Mouse (Mus musculus) heart, embryonic 10.5 days (tissue): ENCODE data around the gene Gsg1l. TPM values are rescaled to one million over a fixed set of nuclear protein-coding genes. Genes with fewer than 3 reads are reported as not detected.

Source experiments
- DNase-seq: peaks from one replicate; pipeline ENCODE4 v3.0.0-alpha.2; 2017; ENCODE audit warnings: low spot score
- H3K27ac ChIP-seq: fragments of 300-500 bp; sonication (generic); 2 replicates; pipeline ENCODE4 v1.5.1; 2016; ENCODE audit warnings: mild to moderate bottlenecking
- H3K27me3 ChIP-seq: fragments of 300-500 bp; sonication (generic); 2 replicates; pipeline ENCODE4 v1.6.1; 2016; ENCODE audit warnings: mild to moderate bottlenecking; ENCODE audit not compliant: poor library complexity, insufficient read depth, severe bottlenecking
- H3K36me3 ChIP-seq: fragments of 300-500 bp; sonication (generic); 2 replicates; pipeline ENCODE4 v1.6.1; 2016; ENCODE audit warnings: mild to moderate bottlenecking, moderate library complexity
- H3K4me1 ChIP-seq: fragments of 300-500 bp; sonication (generic); 2 replicates; pipeline ENCODE4 v1.6.1; 2016; ENCODE audit warnings: mild to moderate bottlenecking
- H3K4me3 ChIP-seq: fragments of 300-500 bp; sonication (generic); 2 replicates; pipeline ENCODE4 v1.5.1; 2016; ENCODE audit warnings: mild to moderate bottlenecking, moderate library complexity
- H3K9me3 ChIP-seq: fragments of 300-500 bp; sonication (generic); 2 replicates; pipeline ENCODE4 v1.6.1; 2016; ENCODE audit warnings: mild to moderate bottlenecking, moderate library complexity
- whole genome bisulfite sequencing: fragments of 180-500 bp; shearing (Covaris S2); methylation state at CpG from one replicate; pipeline ENCODE4 v1.1.7; 2016; 5-methylcytosine and 5-hydroxymethylcytosine counted together
- polyA plus RNA-seq: library from polyadenylated mRNA; unstranded; fragments of >200 nt; fragmentation: Nextera tagmentation; extraction: Ambion mirVana; gene quantifications from 2 replicates; pipeline ENCODE4 v1.2.1, GENCODE M21; 2016

The Gsg1l gene
- polyA plus RNA-seq, 1 experiment from 2014 or later = 3.1 TPM

GRCm38 (mm10) chr7:125886116-125886680 lies 196.0 kb downstream of the Gsg1l start:
- Histone ChIP-seq H3K4me3 (no peak overlapping the region), H3K9me3 (no peaks in the 10 kb centered on the region), H3K27ac (no peak overlapping the region), H3K27me3 (no peaks in the 10 kb centered on the region), H3K36me3 (no peaks in the 10 kb centered on the region), H3K4me1 (peaks cover 42% of the 10 kb centered on the region)
- 61% methylated on average over 4 of the region's 4 CpGs for WGBS
- no peak for DNase-seq

- WGBS = 79% methylated on average over 2 of the region's 2 CpGs
- Histone ChIP-seq H3K9me3 (no peaks in the 10 kb centered on the region), H3K36me3 (no peaks in the 10 kb centered on the region), H3K27me3 (no peaks in the 10 kb centered on the region), H3K4me1 (peaks cover 43% of the 10 kb centered on the region), H3K27ac (0 out of 2 replicates have a peak overlapping the region, but pooled peaks have one; percentile 8), H3K4me3 (no peak overlapping the region)
- no peak for DNase-seq
Observed at GRCm38 (mm10) chr7:125883232-125883631, 199.0 kb downstream of the Gsg1l start.

- Histone ChIP-seq H3K4me3 (no peak overlapping the region), H3K27ac (0 out of 2 replicates have a peak overlapping the region, but pooled peaks have one; percentile 52), H3K36me3 (no peaks in the 10 kb centered on the region), H3K27me3 (peaks cover 5% of the 10 kb centered on the region; the same call in 1 of the 2 replicates), H3K4me1 (peaks cover 45% of the 10 kb centered on the region), H3K9me3 (no peaks in the 10 kb centered on the region)
- no peak for DNase-seq
- 48% methylated on average over 4 of the region's 4 CpGs for WGBS
Observed at GRCm38 (mm10) chr7:125878040-125878439, 204.2 kb downstream of the Gsg1l start.

- no peaks in the 10 kb centered on the region for H3K36me3 ChIP-seq
- 0 out of 2 replicates have a peak overlapping the region, but pooled peaks have one; percentile 31 for H3K27ac ChIP-seq
- no peak overlapping the region for H3K4me3 ChIP-seq
- peaks cover 5% of the 10 kb centered on the region; the same call in 1 of the 2 replicates for H3K27me3 ChIP-seq
- WGBS = 87% methylated on average over 6 of the region's 6 CpGs
- H3K9me3 ChIP-seq = no peaks in the 10 kb centered on the region
- H3K4me1 ChIP-seq = peaks cover 68% of the 10 kb centered on the region
- DNase-seq = no peak
Observed at GRCm38 (mm10) chr7:125873971-125874495, 208.2 kb downstream of the Gsg1l start.

GRCm38 (mm10) chr7:125872874-125873273 lies 209.3 kb downstream of the Gsg1l start:
- 74% methylated on average over 3 of the region's 3 CpGs for WGBS
- H3K4me1 ChIP-seq = peaks cover 59% of the 10 kb centered on the region
- H3K4me3 ChIP-seq = no peak overlapping the region

GRCm38 (mm10) chr7:125872202-125872580 lies 210.0 kb downstream of the Gsg1l start:
- no peak for DNase-seq
- Histone ChIP-seq H3K4me1 (peaks cover 58% of the 10 kb centered on the region), H3K36me3 (peaks cover 7% of the 10 kb centered on the region; the same call in 1 of the 2 replicates), H3K27me3 (peaks cover 5% of the 10 kb centered on the region; the same call in 1 of the 2 replicates), H3K4me3 (no peak overlapping the region), H3K9me3 (no peaks in the 10 kb centered on the region), H3K27ac (peak overlapping the region; percentile 71)
- 74% methylated on average over 6 of the region's 6 CpGs for WGBS

More at GRCm38 (mm10) chr7:125872874-125873273, 209.3 kb downstream of the Gsg1l start:
- no peak overlapping the region for H3K27ac ChIP-seq
- H3K9me3 ChIP-seq = no peaks in the 10 kb centered on the region
- H3K27me3 ChIP-seq = peaks cover 5% of the 10 kb centered on the region; the same call in 1 of the 2 replicates
- DNase-seq = no peak
- peaks cover 7% of the 10 kb centered on the region; the same call in 1 of the 2 replicates for H3K36me3 ChIP-seq

- no peak for DNase-seq
- 36% methylated on average over 12 of the region's 12 CpGs for WGBS
- no peak overlapping the region for H3K4me3 ChIP-seq
- peaks cover 58% of the 10 kb centered on the region for H3K4me1 ChIP-seq
- no peaks in the 10 kb centered on the region for H3K9me3 ChIP-seq
- peak overlapping the region; percentile 71 for H3K27ac ChIP-seq
- H3K27me3 ChIP-seq = peaks cover 5% of the 10 kb centered on the region; the same call in 1 of the 2 replicates
- peaks cover 7% of the 10 kb centered on the region; the same call in 1 of the 2 replicates for H3K36me3 ChIP-seq
Observed at GRCm38 (mm10) chr7:125871404-125872201, 210.6 kb downstream of the Gsg1l start.

- Histone ChIP-seq H3K36me3 (peaks cover 12% of the 10 kb centered on the region; the same call in 1 of the 2 replicates), H3K27me3 (peaks cover 4% of the 10 kb centered on the region; the same call in 1 of the 2 replicates), H3K9me3 (no peaks in the 10 kb centered on the region), H3K4me1 (peaks cover 62% of the 10 kb centered on the region), H3K4me3 (no peak overlapping the region), H3K27ac (no peak overlapping the region)
- WGBS = 80% methylated on average over 3 of the region's 3 CpGs
- DNase-seq = no peak
Observed at GRCm38 (mm10) chr7:125868570-125868969, 213.6 kb downstream of the Gsg1l start.

- no peaks in the 10 kb centered on the region for H3K9me3 ChIP-seq
- H3K36me3 ChIP-seq = peaks cover 12% of the 10 kb centered on the region; the same call in 1 of the 2 replicates
- peaks cover 50% of the 10 kb centered on the region for H3K4me1 ChIP-seq
- no peaks in the 10 kb centered on the region for H3K27me3 ChIP-seq
- H3K4me3 ChIP-seq = no peak overlapping the region
- no peak for DNase-seq
- no peak overlapping the region for H3K27ac ChIP-seq
- 74% methylated on average over 11 of the region's 11 CpGs for WGBS
Observed at GRCm38 (mm10) chr7:125865234-125865633, 217.0 kb downstream of the Gsg1l start.

GRCm38 (mm10) chr7:125864026-125864425 lies 218.2 kb downstream of the Gsg1l start:
- Histone ChIP-seq H3K27me3 (no peaks in the 10 kb centered on the region), H3K4me1 (peaks cover 57% of the 10 kb centered on the region), H3K9me3 (no peaks in the 10 kb centered on the region), H3K4me3 (no peak overlapping the region), H3K27ac (0 out of 2 replicates have a peak overlapping the region, but pooled peaks have one; percentile 49), H3K36me3 (peaks cover 13% of the 10 kb centered on the region; the same call in 1 of the 2 replicates)
- WGBS = 67% methylated on average over 1 of the region's 1 CpGs
- no peak for DNase-seq

GRCm38 (mm10) chr7:125860421-125860820 lies 221.8 kb downstream of the Gsg1l start:
- DNase-seq = no peak
- Histone ChIP-seq H3K4me3 (no peak overlapping the region), H3K4me1 (peaks cover 65% of the 10 kb centered on the region), H3K27me3 (no peaks in the 10 kb centered on the region), H3K9me3 (no peaks in the 10 kb centered on the region), H3K36me3 (0 out of 2 replicates have a peak, but pooled peaks cover 5% of the 10 kb centered on the region), H3K27ac (peak overlapping the region; percentile 77)
- 79% methylated on average over 9 of the region's 9 CpGs for WGBS

- no peaks in the 10 kb centered on the region for H3K9me3 ChIP-seq
- H3K4me3 ChIP-seq = no peak overlapping the region
- no peak for DNase-seq
- H3K27me3 ChIP-seq = no peaks in the 10 kb centered on the region
- 48% methylated on average over 3 of the region's 3 CpGs for WGBS
- H3K36me3 ChIP-seq = 0 out of 2 replicates have a peak, but pooled peaks cover 3% of the 10 kb centered on the region
- peaks cover 65% of the 10 kb centered on the region for H3K4me1 ChIP-seq
- H3K27ac ChIP-seq = peak overlapping the region; percentile 77; the same call in 1 of the 2 replicates
Observed at GRCm38 (mm10) chr7:125859564-125859963, 222.6 kb downstream of the Gsg1l start.

- no peak overlapping the region for H3K4me3 ChIP-seq
- H3K27me3 ChIP-seq = no peaks in the 10 kb centered on the region
- no peak overlapping the region for H3K27ac ChIP-seq
- H3K4me1 ChIP-seq = peaks cover 34% of the 10 kb centered on the region
- H3K9me3 ChIP-seq = no peaks in the 10 kb centered on the region
- H3K36me3 ChIP-seq = peaks cover 44% of the 10 kb centered on the region
- no peak for DNase-seq
- WGBS = 79% methylated on average over 2 of the region's 2 CpGs
Observed at GRCm38 (mm10) chr7:125847528-125847866, 234.7 kb downstream of the Gsg1l start.
